Mouse (Mus musculus): ENCODE data around the gene Ganab. TPM values are rescaled to one million over a fixed set of nuclear protein-coding genes. Genes with fewer than 3 reads are reported as not detected.

Gene Ganab
- polyA plus RNA-seq, 1 experiment from 2014 or later, result 74.6 TPM

- Histone ChIP-seq H3K36me3 (ENCODE audit: insufficient read depth, low read length) (peaks cover 7% of the 10 kb centered on the region; the same call in 1 of the 2 replicates), H3K4me1 (replicated peaks; ENCODE audit: insufficient read depth, low read length) (peaks cover 16% of the 10 kb centered on the region)
- 2% methylated on average over 13 of the region's 13 CpGs for WGBS
Observed at GRCm38 (mm10) chr19:8898576-8898975, 705 bp downstream of the Ganab start.

GRCm38 (mm10) chr19:8899079-8899478 is 1.2 kb downstream of the Ganab start:
- Histone ChIP-seq H3K9ac (ENCODE audit: low read depth, low read length) (peak overlapping the region; percentile 95), H3K36me3 (ENCODE audit: insufficient read depth, low read length) (peaks cover 7% of the 10 kb centered on the region; the same call in 1 of the 2 replicates), H3K4me3 (replicated peaks; ENCODE audit: low read depth, low read length) (peak overlapping the region; percentile 85), H3K27me3 (ENCODE audit: insufficient read depth, low read length) (no peaks in the 10 kb centered on the region), H3K4me1 (replicated peaks; ENCODE audit: insufficient read depth, low read length) (peaks cover 16% of the 10 kb centered on the region), H3K27ac (no peak overlapping the region), H3K4me2 (ENCODE audit: low read length) (peak overlapping the region; percentile 87), H3K9me3 (replicated peaks; ENCODE audit: low read length) (no peaks in the 10 kb centered on the region)
- 21% methylated on average over 3 of the region's 3 CpGs for WGBS
- no peak for TF ChIP-seq CTCF (IDR thresholded peaks at IDR 0.05; ENCODE audit: low read depth)
- DNase-seq (ENCODE audit: low spot score), result no peak
- ATAC-seq (replicated peaks; ENCODE audit: low FRiP score, low read depth), result no peak

More at GRCm38 (mm10) chr19:8898576-8898975, 705 bp downstream of the Ganab start:
- Histone ChIP-seq H3K9me3 (replicated peaks; ENCODE audit: low read length) (no peaks in the 10 kb centered on the region), H3K4me2 (ENCODE audit: low read length) (peak overlapping the region; percentile 87), H3K27ac (peak overlapping the region; percentile 94), H3K27me3 (ENCODE audit: insufficient read depth, low read length) (no peaks in the 10 kb centered on the region), H3K4me3 (replicated peaks; ENCODE audit: low read depth, low read length) (peak overlapping the region; percentile 85), H3K9ac (ENCODE audit: low read depth, low read length) (peak overlapping the region; percentile 95)
- peak; percentile 33 for DNase-seq (ENCODE audit: low spot score)
- TF ChIP-seq CTCF (IDR thresholded peaks at IDR 0.05; ENCODE audit: low read depth), result no peak
- ATAC-seq (replicated peaks; ENCODE audit: low FRiP score, low read depth), result no peak

- 92% methylated on average over 5 of the region's 5 CpGs for WGBS
- ATAC-seq (replicated peaks; ENCODE audit: low FRiP score, low read depth), result no peak
Observed at GRCm38 (mm10) chr19:8903412-8903811, 5.5 kb downstream of the Ganab start.

GRCm38 (mm10) chr19:8908531-8908930 is 10.7 kb downstream of the Ganab start:
- Histone ChIP-seq H3K4me3 (replicated peaks; ENCODE audit: low read depth, low read length) (no peak overlapping the region), H3K27ac (no peak overlapping the region), H3K27me3 (ENCODE audit: insufficient read depth, low read length) (no peaks in the 10 kb centered on the region), H3K9me3 (replicated peaks; ENCODE audit: low read length) (no peaks in the 10 kb centered on the region), H3K4me1 (replicated peaks; ENCODE audit: insufficient read depth, low read length) (no peaks in the 10 kb centered on the region), H3K9ac (ENCODE audit: low read depth, low read length) (no peak overlapping the region), H3K4me2 (ENCODE audit: low read length) (no peak overlapping the region), H3K36me3 (ENCODE audit: insufficient read depth, low read length) (peaks cover 79% of the 10 kb centered on the region)
- DNase-seq (ENCODE audit: low spot score) (no peak), ATAC-seq (replicated peaks; ENCODE audit: low FRiP score, low read depth) (no peak)
- TF ChIP-seq CTCF (IDR thresholded peaks at IDR 0.05; ENCODE audit: low read depth), result no peak
- 88% methylated on average over 6 of the region's 6 CpGs for WGBS

More at GRCm38 (mm10) chr19:8903412-8903811, 5.5 kb downstream of the Ganab start:
- no peak overlapping the region for H3K4me2 ChIP-seq (ENCODE audit: low read length)
- DNase-seq (ENCODE audit: low spot score), result no peak
- H3K4me1 ChIP-seq (replicated peaks; ENCODE audit: insufficient read depth, low read length), result peaks cover 9% of the 10 kb centered on the region
- H3K36me3 ChIP-seq (ENCODE audit: insufficient read depth, low read length), result peaks cover 33% of the 10 kb centered on the region
- no peak for TF ChIP-seq CTCF (IDR thresholded peaks at IDR 0.05; ENCODE audit: low read depth)
- no peak overlapping the region for H3K9ac ChIP-seq (ENCODE audit: low read depth, low read length)
- no peak overlapping the region for H3K27ac ChIP-seq
- H3K4me3 ChIP-seq (replicated peaks; ENCODE audit: low read depth, low read length), result no peak overlapping the region
- no peaks in the 10 kb centered on the region for H3K9me3 ChIP-seq (replicated peaks; ENCODE audit: low read length)
- no peaks in the 10 kb centered on the region for H3K27me3 ChIP-seq (ENCODE audit: insufficient read depth, low read length)

- TF ChIP-seq CTCF (IDR thresholded peaks at IDR 0.05; ENCODE audit: low read depth), result no peak
- no peaks in the 10 kb centered on the region for H3K9me3 ChIP-seq (replicated peaks; ENCODE audit: low read length)
- no peak for ATAC-seq (replicated peaks; ENCODE audit: low FRiP score, low read depth)
Observed at GRCm38 (mm10) chr19:8911810-8912209, 13.9 kb downstream of the Ganab start.

GRCm38 (mm10) chr19:8914212-8914611 is 16.3 kb downstream of the Ganab start:
- Histone ChIP-seq H3K9ac (ENCODE audit: low read depth, low read length) (no peak overlapping the region), H3K4me1 (replicated peaks; ENCODE audit: insufficient read depth, low read length) (no peaks in the 10 kb centered on the region), H3K4me3 (replicated peaks; ENCODE audit: low read depth, low read length) (no peak overlapping the region), H3K36me3 (ENCODE audit: insufficient read depth, low read length) (peaks cover 71% of the 10 kb centered on the region), H3K9me3 (replicated peaks; ENCODE audit: low read length) (no peaks in the 10 kb centered on the region), H3K4me2 (ENCODE audit: low read length) (no peak overlapping the region), H3K27ac (no peak overlapping the region), H3K27me3 (ENCODE audit: insufficient read depth, low read length) (no peaks in the 10 kb centered on the region)
- WGBS, result 95% methylated on average over 3 of the region's 3 CpGs
- no peak for ATAC-seq (replicated peaks; ENCODE audit: low FRiP score, low read depth)
- no peak for TF ChIP-seq CTCF (IDR thresholded peaks at IDR 0.05; ENCODE audit: low read depth)
- no peak for DNase-seq (ENCODE audit: low spot score)

More at GRCm38 (mm10) chr19:8911810-8912209, 13.9 kb downstream of the Ganab start:
- 83% methylated on average over 5 of the region's 5 CpGs for WGBS
- H3K27me3 ChIP-seq (ENCODE audit: insufficient read depth, low read length), result no peaks in the 10 kb centered on the region
- no peak overlapping the region for H3K27ac ChIP-seq
- H3K4me3 ChIP-seq (replicated peaks; ENCODE audit: low read depth, low read length), result no peak overlapping the region
- H3K4me1 ChIP-seq (replicated peaks; ENCODE audit: insufficient read depth, low read length), result no peaks in the 10 kb centered on the region
- H3K36me3 ChIP-seq (ENCODE audit: insufficient read depth, low read length), result peaks cover 91% of the 10 kb centered on the region
- H3K4me2 ChIP-seq (ENCODE audit: low read length), result no peak overlapping the region
- no peak overlapping the region for H3K9ac ChIP-seq (ENCODE audit: low read depth, low read length)
- no peak for DNase-seq (ENCODE audit: low spot score)

GRCm38 (mm10) chr19:8919000-8919399 is 21.1 kb downstream of the Ganab start:
- Histone ChIP-seq H3K27me3 (ENCODE audit: insufficient read depth, low read length) (no peaks in the 10 kb centered on the region), H3K4me2 (ENCODE audit: low read length) (no peak overlapping the region), H3K9me3 (replicated peaks; ENCODE audit: low read length) (no peaks in the 10 kb centered on the region), H3K4me3 (replicated peaks; ENCODE audit: low read depth, low read length) (no peak overlapping the region), H3K9ac (ENCODE audit: low read depth, low read length) (no peak overlapping the region), H3K27ac (no peak overlapping the region), H3K4me1 (replicated peaks; ENCODE audit: insufficient read depth, low read length) (peaks cover 7% of the 10 kb centered on the region; the same call in 1 of the 2 replicates), H3K36me3 (ENCODE audit: insufficient read depth, low read length) (peaks cover 27% of the 10 kb centered on the region)
- TF ChIP-seq CTCF (IDR thresholded peaks at IDR 0.05; ENCODE audit: low read depth), result no peak
- 92% methylated on average over 3 of the region's 3 CpGs for WGBS
- no peak for DNase-seq (ENCODE audit: low spot score)
- no peak for ATAC-seq (replicated peaks; ENCODE audit: low FRiP score, low read depth)

All from kidney, postnatal 0 days (tissue).